Mouse (Mus musculus) embryo, embryonic 10.5 days (tissue): Measurements from ENCODE around the gene Lgals2.
A peak's percentile ranks its signal among the peaks of the same experiment; 100 is the strongest.
"Not testable (repeated sequence)": the region's sequence is repeated elsewhere in the genome, so short reads cannot be mapped to it uniquely, and the experiment has no call there.

Source experiments
- DNase-seq: peaks from one replicate; pipeline ENCODE4 v3.0.0-alpha.2; 2015; ENCODE audit warnings: low spot score

Gene Lgals2

DNA sequence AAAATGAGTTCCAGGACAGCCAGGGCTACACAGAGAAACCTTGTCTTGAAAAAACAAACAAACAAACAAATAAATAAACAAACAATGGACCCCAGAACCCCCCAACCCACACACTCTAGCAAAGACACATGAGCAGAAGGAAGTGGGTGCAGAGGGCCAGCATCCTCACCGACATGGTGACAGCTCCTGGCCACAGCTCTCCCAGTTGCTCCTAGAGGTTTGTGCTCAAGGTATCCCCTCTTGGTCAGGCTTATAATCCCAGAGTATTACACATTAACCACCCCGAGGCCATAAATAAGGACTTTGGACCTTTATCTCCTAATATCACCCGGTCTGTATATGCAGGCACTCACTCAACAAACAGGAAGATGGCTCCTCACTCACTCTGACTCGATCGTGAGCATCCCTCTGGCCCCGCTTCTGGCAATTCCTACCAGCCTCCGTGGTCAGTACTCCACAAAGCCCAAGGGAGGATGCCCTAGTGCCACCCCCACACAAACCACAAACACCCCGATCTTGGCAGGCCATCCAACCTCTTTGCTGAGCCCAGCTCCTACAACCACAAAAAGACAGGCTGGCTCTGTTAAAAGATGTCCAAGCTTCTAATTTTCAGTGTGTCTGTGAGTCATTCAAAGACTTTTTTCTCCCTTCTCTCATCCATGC, at the start of gene Lgals2:
Gene Lgals2, minus strand, starts transcription at position 227 of the 663 bp plus-strand sequence.
- no peak for DNase-seq

- DNase-seq: peak; percentile 91
Observed at GRCm38 (mm10) chr15:78903243-78903642, 47.9 kb upstream of the Lgals2 start.

GRCm38 (mm10) chr15:78901422-78901789, 46.1 kb upstream of the Lgals2 start:
- DNase-seq: no peak

- DNase-seq: peak; percentile 14
Observed at GRCm38 (mm10) chr15:78900585-78901421, 45.5 kb upstream of the Lgals2 start.

- DNase-seq: peak; percentile 83
Observed at GRCm38 (mm10) chr15:78899740-78900584, 44.6 kb upstream of the Lgals2 start, which contains the start of gene Sh3bp1. Gene Sh3bp1, plus strand, starts transcription at chr15:78899768.

DNA sequence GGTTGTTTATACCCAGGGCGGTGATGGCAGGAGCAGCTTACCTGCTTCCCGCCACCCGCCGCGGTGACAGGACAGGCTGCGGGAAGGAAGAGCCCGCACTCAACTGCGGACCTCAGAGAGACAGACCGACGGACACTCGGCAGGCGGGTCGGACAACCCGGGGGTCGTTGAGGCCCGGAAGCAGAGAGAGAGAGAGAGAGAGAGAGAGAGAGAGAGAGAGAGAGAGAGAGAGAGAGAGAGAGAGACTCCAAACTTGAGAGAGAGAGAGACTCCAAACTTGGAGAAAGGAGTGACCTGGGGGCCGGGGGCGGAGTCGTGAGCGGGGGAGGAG, 44.0 kb upstream of the Lgals2 start, which contains the start of gene Gm49510:
Gene Gm49510, plus strand, starts transcription at position 259 of the 331 bp plus-strand sequence.
- DNase-seq: no peak

DNA sequence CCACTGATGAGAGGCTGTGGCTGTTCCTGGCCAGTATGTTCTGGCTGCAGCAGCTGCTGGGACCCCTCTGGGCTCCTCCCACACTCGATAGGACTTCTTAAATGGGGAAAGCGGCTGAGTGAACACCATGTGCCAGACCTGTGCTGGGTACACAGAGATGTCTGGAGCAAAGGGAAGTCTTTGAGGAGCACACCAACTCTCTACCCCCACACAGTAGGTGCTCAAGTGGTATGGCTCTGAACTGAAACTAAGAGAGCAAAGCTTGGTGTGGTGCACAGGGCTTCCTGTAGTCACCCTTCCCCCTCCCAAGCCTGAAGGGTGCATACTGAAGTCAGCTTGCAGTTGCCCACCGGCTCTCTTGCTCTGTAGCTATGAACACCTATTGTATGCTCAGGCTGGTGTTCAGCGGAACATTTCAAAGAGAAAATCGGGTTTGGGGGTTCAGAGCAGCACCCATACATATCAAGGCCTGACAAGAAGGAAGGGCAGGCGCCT, 43.2 kb upstream of the Lgals2 start:
- DNase-seq: no peak

DNA sequence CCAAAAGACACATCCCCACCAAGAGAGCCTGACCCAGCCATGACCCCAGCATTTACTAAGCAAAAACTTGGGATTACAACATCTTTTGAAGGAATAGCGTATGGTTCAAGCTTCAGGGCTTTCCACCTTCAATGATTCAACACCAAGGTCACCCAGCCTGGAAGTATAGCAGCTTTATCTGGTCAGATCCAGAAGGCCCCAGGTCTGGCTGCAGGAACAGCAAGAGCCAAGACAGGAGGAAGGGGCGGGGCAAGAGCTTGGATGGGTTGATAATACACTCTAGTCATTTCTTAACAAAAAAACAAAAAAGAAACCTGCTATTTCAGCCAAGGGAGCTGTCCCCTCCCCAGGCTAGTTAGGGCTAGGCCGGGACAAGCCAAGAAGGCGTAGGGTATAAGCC, 42.2 kb upstream of the Lgals2 start:
- DNase-seq: no peak

GRCm38 (mm10) chr15:78896149-78896548, 40.8 kb upstream of the Lgals2 start:
- DNase-seq: no peak

DNA sequence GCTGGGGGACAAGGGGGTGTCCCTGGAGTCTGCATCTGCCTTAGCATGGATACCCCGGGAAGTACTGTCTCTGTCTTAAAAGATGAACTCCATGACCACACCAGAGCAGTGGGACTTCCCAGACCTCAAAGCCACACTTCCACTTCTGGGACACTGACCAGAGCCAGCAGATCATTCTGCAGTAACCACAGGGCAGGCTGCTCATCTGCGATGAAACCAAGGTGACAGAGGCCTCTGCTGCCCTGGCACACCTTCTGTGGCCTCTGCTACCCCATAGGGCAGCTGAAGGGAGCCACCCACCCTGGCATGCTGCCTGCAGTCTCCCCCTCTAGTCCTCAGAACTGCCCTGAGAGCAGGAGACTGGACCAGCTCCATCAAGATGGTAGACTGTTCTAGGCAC, 40.4 kb upstream of the Lgals2 start:
- no peak for DNase-seq

GRCm38 (mm10) chr15:78894726-78895125, 39.4 kb upstream of the Lgals2 start:
- no peak for DNase-seq

GRCm38 (mm10) chr15:78892440-78892839, 37.1 kb upstream of the Lgals2 start:
- DNase-seq: no peak

DNA sequence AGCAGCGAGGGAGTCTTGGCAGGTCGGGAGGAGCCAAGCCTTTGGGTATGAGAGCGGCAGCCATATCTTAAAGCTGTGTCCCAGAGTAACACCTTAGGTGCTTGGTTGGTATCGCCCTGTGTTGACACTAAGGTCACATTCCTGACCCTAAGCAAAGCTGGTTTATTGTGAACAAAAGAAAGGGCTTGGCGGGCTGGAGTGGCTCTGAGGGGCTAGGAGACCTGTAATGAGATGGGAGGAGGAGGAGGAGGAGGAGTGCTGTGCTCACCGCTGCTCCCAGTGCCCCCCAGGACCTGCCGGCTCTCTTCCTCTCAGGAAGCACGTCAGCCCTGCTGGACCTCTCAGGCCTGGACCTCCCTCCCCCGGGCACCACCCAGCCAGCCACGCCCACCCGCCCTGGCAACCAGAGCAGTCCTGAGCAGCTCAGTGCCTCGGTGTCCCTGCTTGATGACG, 34.1 kb upstream of the Lgals2 start:
- no peak for DNase-seq

- DNase-seq: no peak
Observed at GRCm38 (mm10) chr15:78881828-78882227, 26.5 kb upstream of the Lgals2 start.

DNA sequence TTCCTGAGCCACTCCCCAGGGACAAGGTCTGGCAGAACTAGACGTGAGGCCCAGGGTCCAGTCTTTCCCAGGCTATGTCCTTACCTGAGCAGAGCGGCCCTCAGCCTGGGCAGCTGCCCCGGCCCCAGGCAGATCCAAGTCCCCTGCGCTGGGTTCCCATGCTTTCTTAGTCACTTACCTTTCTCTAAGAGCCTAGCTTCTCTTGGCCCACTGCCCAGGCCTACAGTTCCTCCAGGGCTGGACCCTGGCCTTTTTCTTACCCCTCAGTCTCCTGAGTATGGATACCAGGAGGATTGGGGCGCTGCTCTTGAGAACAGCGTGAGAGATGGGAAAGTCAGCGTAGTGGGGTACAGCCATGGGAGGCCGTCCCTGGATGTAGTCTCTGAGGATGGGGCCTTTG, 25.1 kb upstream of the Lgals2 start:
- no peak for DNase-seq

- DNase-seq: not testable (repeated sequence)
Observed at GRCm38 (mm10) chr15:78878792-78879516, 23.6 kb upstream of the Lgals2 start.

GRCm38 (mm10) chr15:78877810-78878390, 22.6 kb upstream of the Lgals2 start:
- DNase-seq: no peak

- peak; percentile 99 for DNase-seq
Observed at GRCm38 (mm10) chr15:78876991-78877809, 21.9 kb upstream of the Lgals2 start, which contains the start of gene Gga1. Gene Gga1, plus strand, starts transcription at chr15:78877190.

DNA sequence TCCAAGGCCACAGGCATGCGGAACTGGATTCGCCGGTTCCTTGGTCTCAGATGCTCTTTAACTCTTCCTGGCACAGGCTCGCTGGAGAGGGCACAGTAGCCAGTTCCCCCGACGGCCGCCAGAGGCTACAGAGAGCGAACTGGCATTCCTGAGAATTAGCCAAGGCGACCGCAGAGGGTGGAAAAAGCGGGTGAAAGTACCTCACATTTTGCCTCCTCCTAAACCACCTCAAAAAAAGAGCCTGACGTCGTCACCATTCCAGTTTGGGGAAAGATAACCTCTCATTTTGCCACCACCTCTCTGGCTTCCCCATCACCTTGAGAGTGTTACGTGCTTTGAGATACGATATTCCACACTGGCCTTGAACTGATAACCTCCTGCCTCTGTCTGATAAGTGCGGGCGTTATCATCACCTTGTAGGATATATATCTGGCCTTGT, 20.9 kb upstream of the Lgals2 start:
- DNase-seq: peak; percentile 92

DNA sequence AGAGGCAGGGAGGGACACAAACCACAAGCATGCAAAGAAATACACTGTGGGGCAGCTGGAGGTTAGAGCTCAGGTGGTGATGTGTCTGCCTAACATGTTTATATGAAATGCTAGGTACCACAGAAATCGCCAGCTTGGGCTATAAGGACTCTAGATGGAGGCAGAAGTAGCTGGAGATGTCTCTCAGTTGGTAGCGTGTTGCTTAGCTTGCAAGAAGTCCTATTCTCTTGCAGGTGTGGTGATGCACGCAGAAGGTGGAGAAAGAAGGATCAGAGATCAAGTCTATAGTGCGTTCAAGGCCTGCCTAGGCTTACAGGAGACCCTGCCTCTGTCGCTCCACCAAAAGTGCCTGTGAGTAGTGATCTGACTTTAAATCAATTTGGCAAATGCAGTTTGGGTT, 20.2 kb upstream of the Lgals2 start:
- no peak for DNase-seq
